Mouse (Mus musculus): ENCODE results near the gene Pik3cd. TPM values are rescaled to one million over a fixed set of nuclear protein-coding genes. Genes with fewer than 3 reads are reported as not detected.

Gene Pik3cd
- polyA plus RNA-seq, 1 experiment, result 0.13 TPM

DNA sequence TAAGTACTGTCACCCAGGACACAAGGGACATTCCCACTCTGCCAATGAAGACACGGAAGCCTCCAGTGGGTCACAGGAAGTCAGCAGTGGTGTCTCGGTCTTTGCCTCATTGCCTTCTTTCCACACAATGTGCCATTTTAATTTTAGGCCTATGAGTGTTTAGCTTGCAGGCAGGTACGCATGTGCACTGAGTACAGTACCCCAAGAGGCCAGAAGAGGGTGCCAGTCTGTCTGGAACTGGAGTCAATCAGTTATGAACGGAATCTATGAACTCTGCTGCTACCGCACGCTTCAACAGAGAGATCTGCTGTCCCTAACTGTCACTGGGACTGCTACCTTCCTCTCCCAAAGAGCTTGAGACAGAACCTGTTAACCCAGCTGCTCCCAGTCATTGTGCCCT is 17.3 kb upstream of the Pik3cd start:
- Histone ChIP-seq H3K36me3 (ENCODE audit: control insufficient read depth) (peaks cover 84% of the 10 kb centered on the region), H3K9me3 (ENCODE audit: control insufficient read depth, low read length) (peaks cover 2% of the 10 kb centered on the region; the same call in 1 of the 2 replicates)

DNA sequence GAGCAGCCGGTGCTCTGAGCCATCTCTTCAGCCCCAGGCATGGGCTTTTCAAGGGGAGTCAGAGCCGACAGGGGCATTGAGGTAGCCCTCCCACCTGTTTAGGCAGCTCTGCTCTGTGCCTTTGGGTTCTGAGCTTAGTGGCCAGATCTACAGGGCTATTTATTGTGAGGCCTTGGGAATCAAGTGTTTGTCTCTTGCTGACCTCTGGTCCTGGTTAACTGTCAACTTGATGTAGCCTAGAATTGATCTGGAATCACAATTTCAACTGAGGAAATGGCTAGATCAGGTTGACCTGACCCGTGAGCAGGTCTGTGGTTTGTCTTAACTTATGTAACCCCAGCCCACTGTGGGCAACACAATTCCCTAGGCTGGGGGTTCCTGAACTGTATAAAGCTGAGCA is 12.2 kb upstream of the Pik3cd start:
- Histone ChIP-seq H3K27me3 (ENCODE audit: control insufficient read depth) (no peaks in the 10 kb centered on the region), H3K4me1 (ENCODE audit: control insufficient read depth) (no peaks in the 10 kb centered on the region), H3K36me3 (ENCODE audit: control insufficient read depth) (peaks cover 41% of the 10 kb centered on the region), H3K9me3 (ENCODE audit: control insufficient read depth, low read length) (peaks cover 2% of the 10 kb centered on the region; the same call in 1 of the 2 replicates), H3K4me3 (replicated peaks) (no peak overlapping the region)
- TF ChIP-seq TAL1 (IDR thresholded peaks at IDR 0.05; ENCODE audit: low read length) (no peak), GATA1 (IDR thresholded peaks at IDR 0.05; ENCODE audit: low read length) (no peak)

More for the DNA sequence above, 17.3 kb upstream of the Pik3cd start:
- TF ChIP-seq TAL1 (IDR thresholded peaks at IDR 0.05; ENCODE audit: low read length) (no peak), GATA1 (IDR thresholded peaks at IDR 0.05; ENCODE audit: low read length) (no peak)
- Histone ChIP-seq H3K4me3 (replicated peaks) (no peak overlapping the region), H3K4me1 (ENCODE audit: control insufficient read depth) (no peaks in the 10 kb centered on the region), H3K27me3 (ENCODE audit: control insufficient read depth) (no peaks in the 10 kb centered on the region)

DNA sequence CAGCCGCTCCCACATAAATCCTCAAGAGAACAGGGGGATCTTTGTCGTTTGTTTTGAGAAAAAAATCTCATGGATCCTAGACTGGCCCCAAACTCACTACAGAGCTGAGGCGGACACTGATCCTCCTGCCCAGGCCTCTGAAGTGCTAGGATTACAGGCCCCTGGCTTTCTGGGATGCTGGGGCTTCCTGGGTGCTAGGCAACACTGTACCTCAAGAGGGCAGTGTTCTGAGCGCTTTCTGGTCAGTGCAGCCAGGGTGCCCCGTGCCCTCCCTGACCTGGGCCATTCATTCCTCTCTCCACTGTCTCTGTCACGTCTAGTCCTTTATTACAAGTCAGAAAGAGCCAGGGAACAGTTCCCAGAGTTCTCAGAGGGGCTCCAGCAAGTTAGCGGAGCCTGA is 9.6 kb upstream of the Pik3cd start:
- Histone ChIP-seq H3K4me3 (replicated peaks) (no peak overlapping the region), H3K4me1 (ENCODE audit: control insufficient read depth) (no peaks in the 10 kb centered on the region), H3K27me3 (ENCODE audit: control insufficient read depth) (no peaks in the 10 kb centered on the region), H3K9me3 (ENCODE audit: control insufficient read depth, low read length) (peaks cover 2% of the 10 kb centered on the region; the same call in 1 of the 2 replicates), H3K36me3 (ENCODE audit: control insufficient read depth) (peaks cover 15% of the 10 kb centered on the region)
- TF ChIP-seq GATA1 (IDR thresholded peaks at IDR 0.05; ENCODE audit: low read length) (no peak), TAL1 (IDR thresholded peaks at IDR 0.05; ENCODE audit: low read length) (no peak)

DNA sequence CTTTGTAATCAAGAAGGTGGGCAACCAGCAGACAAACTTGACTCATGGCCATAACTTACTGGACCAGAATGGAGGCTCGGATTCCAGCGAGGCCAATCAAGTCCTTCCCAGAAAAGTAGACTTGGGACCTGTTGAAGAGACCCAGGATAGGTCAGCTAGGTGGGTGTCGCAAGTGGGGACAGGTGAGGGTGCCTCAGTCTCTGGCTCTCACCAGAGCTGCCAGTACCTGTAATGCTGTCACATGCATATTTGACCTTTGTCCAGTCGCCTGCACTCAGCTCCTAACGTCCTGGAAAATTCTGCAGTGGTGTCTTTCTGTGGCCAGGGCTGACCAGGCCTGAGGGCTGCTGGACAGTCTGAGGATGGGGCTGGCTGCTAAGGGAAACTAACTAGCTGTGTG is 9.1 kb upstream of the Pik3cd start:
- TF ChIP-seq GATA1 (IDR thresholded peaks at IDR 0.05; ENCODE audit: low read length), result no peak
- no peak for TF ChIP-seq TAL1 (IDR thresholded peaks at IDR 0.05; ENCODE audit: low read length)
- H3K4me3 ChIP-seq (replicated peaks), result no peak overlapping the region
- H3K4me1 ChIP-seq (ENCODE audit: control insufficient read depth), result no peaks in the 10 kb centered on the region
- peaks cover 2% of the 10 kb centered on the region; the same call in 1 of the 2 replicates for H3K9me3 ChIP-seq (ENCODE audit: control insufficient read depth, low read length)
- peaks cover 10% of the 10 kb centered on the region for H3K36me3 ChIP-seq (ENCODE audit: control insufficient read depth)
- no peaks in the 10 kb centered on the region for H3K27me3 ChIP-seq (ENCODE audit: control insufficient read depth)

DNA sequence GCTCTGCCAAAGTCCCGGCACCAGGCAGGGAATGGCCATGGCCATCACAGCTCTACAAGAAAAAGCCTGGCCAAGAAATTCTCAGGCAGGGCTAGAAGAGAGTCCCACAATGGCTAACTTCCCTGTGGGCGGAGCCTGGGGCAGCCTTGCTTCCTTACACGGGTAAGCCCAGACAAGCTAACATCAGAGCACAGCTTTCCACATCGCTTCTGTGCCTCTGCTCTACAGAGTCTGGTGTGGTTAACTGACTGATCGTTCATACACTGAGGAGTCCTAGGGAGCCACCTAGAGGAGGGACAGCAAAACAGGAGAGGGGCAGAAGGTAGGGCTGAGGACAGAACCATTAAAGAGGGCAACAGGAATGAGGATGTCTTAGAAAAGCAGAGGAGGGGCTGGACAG is 8.1 kb upstream of the Pik3cd start:
- H3K27me3 ChIP-seq (ENCODE audit: control insufficient read depth), result no peaks in the 10 kb centered on the region

DNA sequence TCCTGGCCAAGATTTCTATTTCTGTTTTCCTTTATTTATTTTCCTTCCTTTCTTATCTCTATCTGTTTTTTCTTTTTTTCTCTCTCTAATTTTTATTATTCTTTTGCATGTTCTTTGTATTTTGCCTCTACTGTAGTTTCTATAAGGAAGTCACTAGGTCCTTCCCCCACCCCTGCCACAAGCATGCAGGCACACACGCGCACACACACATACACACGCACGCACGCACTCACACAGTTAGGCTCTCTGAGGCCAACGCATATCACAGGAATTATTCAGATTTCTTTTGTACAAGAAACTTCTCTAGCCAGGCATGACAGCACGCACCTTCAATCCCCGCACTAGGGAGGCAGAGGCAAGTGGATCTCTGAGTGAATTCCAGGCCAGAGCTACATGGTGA is 3.6 kb upstream of the Pik3cd start:
- H3K4me3 ChIP-seq (replicated peaks), result no peak overlapping the region
- peaks cover 3% of the 10 kb centered on the region; the same call in 1 of the 2 replicates for H3K4me1 ChIP-seq (ENCODE audit: control insufficient read depth)
- TF ChIP-seq GATA1 (IDR thresholded peaks at IDR 0.05; ENCODE audit: low read length) (no peak), TAL1 (IDR thresholded peaks at IDR 0.05; ENCODE audit: low read length) (no peak)
- no peaks in the 10 kb centered on the region for H3K9me3 ChIP-seq (ENCODE audit: control insufficient read depth, low read length)
- H3K36me3 ChIP-seq (ENCODE audit: control insufficient read depth), result no peaks in the 10 kb centered on the region
- 0 out of 2 replicates have a peak, but pooled peaks cover 3% of the 10 kb centered on the region for H3K27me3 ChIP-seq (ENCODE audit: control insufficient read depth)

More for the DNA sequence above, 8.1 kb upstream of the Pik3cd start:
- no peaks in the 10 kb centered on the region for H3K4me1 ChIP-seq (ENCODE audit: control insufficient read depth)
- H3K9me3 ChIP-seq (ENCODE audit: control insufficient read depth, low read length), result peaks cover 2% of the 10 kb centered on the region; the same call in 1 of the 2 replicates
- H3K36me3 ChIP-seq (ENCODE audit: control insufficient read depth), result peaks cover 3% of the 10 kb centered on the region; the same call in 1 of the 2 replicates
- TF ChIP-seq TAL1 (IDR thresholded peaks at IDR 0.05; ENCODE audit: low read length) (no peak), GATA1 (IDR thresholded peaks at IDR 0.05; ENCODE audit: low read length) (no peak)
- H3K4me3 ChIP-seq (replicated peaks), result no peak overlapping the region

DNA sequence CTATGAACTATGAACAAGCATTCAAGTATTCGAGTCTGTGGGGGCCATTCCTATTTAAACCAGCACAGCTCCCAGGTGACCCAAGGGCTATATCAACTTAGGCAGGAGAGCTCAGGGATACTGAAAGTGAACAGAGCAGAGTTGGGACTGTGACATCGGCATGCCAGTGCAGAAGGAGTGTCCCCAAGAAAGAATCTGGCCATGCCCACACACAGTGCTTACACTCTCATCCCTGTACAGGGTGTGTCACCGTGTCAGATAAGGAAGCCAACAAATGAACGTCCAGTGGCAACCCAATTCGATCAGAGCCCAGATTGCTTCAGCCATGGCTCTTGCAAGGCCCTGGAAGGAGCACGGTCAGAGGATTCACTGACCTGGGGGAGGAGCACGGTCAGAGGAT is 2.9 kb upstream of the Pik3cd start:
- Histone ChIP-seq H3K4me1 (ENCODE audit: control insufficient read depth) (peaks cover 3% of the 10 kb centered on the region; the same call in 1 of the 2 replicates), H3K27me3 (ENCODE audit: control insufficient read depth) (0 out of 2 replicates have a peak, but pooled peaks cover 3% of the 10 kb centered on the region), H3K4me3 (replicated peaks) (no peak overlapping the region), H3K36me3 (ENCODE audit: control insufficient read depth) (no peaks in the 10 kb centered on the region), H3K9me3 (ENCODE audit: control insufficient read depth, low read length) (no peaks in the 10 kb centered on the region)
- TF ChIP-seq TAL1 (IDR thresholded peaks at IDR 0.05; ENCODE audit: low read length) (no peak), GATA1 (IDR thresholded peaks at IDR 0.05; ENCODE audit: low read length) (no peak)

DNA sequence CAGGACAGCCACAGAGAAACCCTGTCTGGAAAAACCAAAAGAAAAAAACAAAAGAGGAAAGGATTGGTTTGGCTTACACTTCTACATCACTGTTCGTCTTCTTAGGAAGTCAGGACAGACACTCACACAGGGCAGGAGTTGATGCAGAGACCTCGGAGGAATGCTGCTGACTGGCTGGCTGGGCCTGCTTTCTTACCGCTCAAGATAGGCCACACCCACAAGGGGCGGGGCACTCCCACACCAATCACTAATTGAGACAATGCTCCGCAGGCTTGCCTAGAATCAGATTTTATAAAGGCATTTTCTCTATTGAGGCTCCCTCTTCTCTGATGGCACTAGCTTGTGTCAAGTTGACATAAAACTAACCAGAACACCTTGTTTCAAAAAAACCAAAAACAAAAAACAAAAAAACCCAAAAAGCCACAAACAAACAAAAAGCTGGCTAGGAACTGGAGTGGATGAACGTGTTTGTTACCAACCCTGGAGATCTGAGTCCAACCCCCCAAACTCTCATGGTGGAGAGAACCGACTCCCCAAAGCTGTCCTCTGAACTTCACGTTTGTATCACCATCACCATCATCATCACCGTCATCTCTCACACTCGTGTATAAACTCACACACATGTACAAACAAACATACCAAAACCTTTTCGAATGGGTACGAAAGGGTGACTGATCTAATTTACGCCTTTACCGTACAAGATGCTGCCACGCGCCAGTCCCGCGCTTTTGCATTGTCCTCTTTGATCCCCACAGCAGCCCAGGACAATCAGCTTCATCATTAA is 753 bp downstream of the Pik3cd start:
- no peaks in the 10 kb centered on the region for H3K36me3 ChIP-seq (ENCODE audit: control insufficient read depth)
- H3K4me3 ChIP-seq (replicated peaks), result no peak overlapping the region
- TF ChIP-seq TAL1 (IDR thresholded peaks at IDR 0.05; ENCODE audit: low read length), result no peak
- no peak for TF ChIP-seq GATA1 (IDR thresholded peaks at IDR 0.05; ENCODE audit: low read length)
- H3K27me3 ChIP-seq (ENCODE audit: control insufficient read depth), result peaks cover 11% of the 10 kb centered on the region
- no peaks in the 10 kb centered on the region for H3K9me3 ChIP-seq (ENCODE audit: control insufficient read depth, low read length)
- H3K4me1 ChIP-seq (ENCODE audit: control insufficient read depth), result peaks cover 20% of the 10 kb centered on the region

DNA sequence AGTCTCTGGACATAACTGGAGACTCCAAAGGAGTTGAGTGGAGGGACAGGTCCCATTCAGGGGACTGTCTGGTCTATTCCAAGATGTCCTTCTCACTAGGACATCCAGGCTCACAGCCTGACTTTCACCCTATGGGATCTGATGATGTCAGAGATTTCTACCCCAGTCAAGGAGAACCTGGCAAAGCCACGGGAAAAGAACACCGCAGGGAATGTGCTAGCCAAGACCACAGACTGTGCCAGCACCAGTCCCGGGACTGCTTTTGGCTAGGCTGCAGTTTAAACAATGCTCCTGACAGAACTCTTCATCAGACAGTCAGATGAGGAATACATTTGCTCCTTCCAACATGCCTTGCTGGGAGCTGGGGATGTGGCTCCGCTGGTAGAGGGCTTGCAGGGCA is 2.4 kb downstream of the Pik3cd start:
- no peak for TF ChIP-seq TAL1 (IDR thresholded peaks at IDR 0.05; ENCODE audit: low read length)
- no peak for TF ChIP-seq GATA1 (IDR thresholded peaks at IDR 0.05; ENCODE audit: low read length)
- Histone ChIP-seq H3K4me3 (replicated peaks) (no peak overlapping the region), H3K36me3 (ENCODE audit: control insufficient read depth) (no peaks in the 10 kb centered on the region), H3K9me3 (ENCODE audit: control insufficient read depth, low read length) (no peaks in the 10 kb centered on the region), H3K4me1 (ENCODE audit: control insufficient read depth) (peaks cover 28% of the 10 kb centered on the region), H3K27me3 (ENCODE audit: control insufficient read depth) (peaks cover 11% of the 10 kb centered on the region)

Measured in erythroblast, embryonic 14.5 days (primary cell).